Mouse (Mus musculus) heart, postnatal 0 days (tissue): ENCODE measurements around the gene Spsb1. TPM values are rescaled to one million over a fixed set of nuclear protein-coding genes. Genes with fewer than 3 reads are reported as not detected.
A peak's percentile ranks its signal among the peaks of the same experiment; 100 is the strongest.

Experiments used
- ATAC-seq: fragments of 200-750 bp; cut with Nextera tagmentation; 2 replicates; pipeline ENCODE4 v1.8.0; 2017; ENCODE audit warnings: low read depth, moderate number of reproducible peaks, moderate library complexity; ENCODE audit not compliant: insufficient read depth
- DNase-seq: peaks from one replicate; pipeline ENCODE4 v3.0.0-alpha.2; 2016; ENCODE audit warnings: low spot score
- H3K27ac ChIP-seq: fragments of 300-500 bp; sonication (generic); 2 replicates; pipeline ENCODE4 v1.5.1; 2014; ENCODE audit warnings: low read depth, mild to moderate bottlenecking
- H3K27me3 ChIP-seq: fragments of 300-500 bp; sonication (generic); 2 replicates; pipeline ENCODE4 v1.6.1; 2014; ENCODE audit warnings: low read length, mixed read lengths; ENCODE audit not compliant: control insufficient read depth, insufficient read depth
- H3K36me3 ChIP-seq: fragments of 300-500 bp; sonication (generic); replicated peaks from 2 replicates; pipeline ENCODE4 v1.6.1; 2014; ENCODE audit warnings: low read length, mixed read lengths; ENCODE audit not compliant: control insufficient read depth, insufficient read depth
- H3K4me1 ChIP-seq: fragments of 300-500 bp; sonication (generic); 2 replicates; pipeline ENCODE4 v1.6.1; 2014; ENCODE audit warnings: antibody characterized with exemption; ENCODE audit not compliant: control insufficient read depth, insufficient read depth
- H3K4me2 ChIP-seq: fragments of 300-500 bp; sonication (generic); 2 replicates; pipeline ENCODE4 v1.6.1; 2014; ENCODE audit warnings: low read depth, mild to moderate bottlenecking, low read length, moderate library complexity
- H3K4me3 ChIP-seq: fragments of 300-500 bp; sonication (generic); 2 replicates; pipeline ENCODE4 v1.5.1; 2014; ENCODE audit warnings: low read depth, low read length
- H3K9ac ChIP-seq: fragments of 300-500 bp; sonication (generic); replicated peaks from 2 replicates; pipeline ENCODE4 v1.6.1; 2014; ENCODE audit warnings: low read depth, low read length, mixed read lengths
- H3K9me3 ChIP-seq: fragments of 300-500 bp; sonication (generic); replicated peaks from 2 replicates; pipeline ENCODE4 v1.6.1; 2016; ENCODE audit warnings: low read length; ENCODE audit not compliant: control insufficient read depth
- CTCF ChIP-seq: IDR thresholded peaks from 2 replicates; pipeline ENCODE4 v1.5.1; 2016; ENCODE audit warnings: antibody characterized with exemption, control low read depth, low read depth
- EP300 ChIP-seq: IDR thresholded peaks from 2 replicates; pipeline ENCODE4 v1.6.1; 2016; ENCODE audit warnings: antibody characterized with exemption, low read depth
- WGBS: fragments of 180-500 bp; shearing (Covaris S2); extraction: QIAGEN DNeasy Blood & Tissue Kit; methylation state at CpG from one replicate; pipeline ENCODE4 v1.1.7; 2014; 5-methylcytosine and 5-hydroxymethylcytosine counted together
- polyA plus RNA-seq: library from polyadenylated mRNA; unstranded; fragments of >200 nt; fragmentation: Nextera tagmentation; extraction: Ambion mirVana; gene quantifications from 2 replicates; pipeline ENCODE4 v1.2.1, GENCODE M21; 2015
- total RNA-seq: library from RNA; depleted of rRNA; stranded (reverse); fragments of >200 nt; gene quantifications from 2 replicates; pipeline ENCODE4 v1.2.3, GENCODE M21; 2014; ENCODE audit warnings: low replicate concordance

Gene Spsb1
- total and polyA plus RNA-seq, 2 experiments from 2014 or later, result 13.2 to 15.2 TPM

GRCm38 (mm10) chr4:149922121-149922718, 32.6 kb downstream of the Spsb1 start:
- peak; percentile 64 for DNase-seq
- 24% methylated on average over 14 of the region's 14 CpGs for WGBS
- Histone ChIP-seq H3K36me3 (no peaks in the 10 kb centered on the region), H3K27me3 (no peaks in the 10 kb centered on the region), H3K4me1 (peaks cover 15% of the 10 kb centered on the region), H3K4me3 (no peak overlapping the region), H3K9ac (no peak overlapping the region), H3K4me2 (no peak overlapping the region), H3K27ac (peak overlapping the region; percentile 70), H3K9me3 (0 out of 2 replicates have a peak, but pooled peaks cover 6% of the 10 kb centered on the region)
- TF ChIP-seq CTCF, result no peak
- no peak for TF ChIP-seq EP300
- ATAC-seq, result peak; percentile 77

GRCm38 (mm10) chr4:149920886-149921285, 34.0 kb downstream of the Spsb1 start:
- WGBS, result 43% methylated on average over 12 of the region's 12 CpGs
- Histone ChIP-seq H3K27ac (no peak overlapping the region), H3K4me2 (no peak overlapping the region)

DNA sequence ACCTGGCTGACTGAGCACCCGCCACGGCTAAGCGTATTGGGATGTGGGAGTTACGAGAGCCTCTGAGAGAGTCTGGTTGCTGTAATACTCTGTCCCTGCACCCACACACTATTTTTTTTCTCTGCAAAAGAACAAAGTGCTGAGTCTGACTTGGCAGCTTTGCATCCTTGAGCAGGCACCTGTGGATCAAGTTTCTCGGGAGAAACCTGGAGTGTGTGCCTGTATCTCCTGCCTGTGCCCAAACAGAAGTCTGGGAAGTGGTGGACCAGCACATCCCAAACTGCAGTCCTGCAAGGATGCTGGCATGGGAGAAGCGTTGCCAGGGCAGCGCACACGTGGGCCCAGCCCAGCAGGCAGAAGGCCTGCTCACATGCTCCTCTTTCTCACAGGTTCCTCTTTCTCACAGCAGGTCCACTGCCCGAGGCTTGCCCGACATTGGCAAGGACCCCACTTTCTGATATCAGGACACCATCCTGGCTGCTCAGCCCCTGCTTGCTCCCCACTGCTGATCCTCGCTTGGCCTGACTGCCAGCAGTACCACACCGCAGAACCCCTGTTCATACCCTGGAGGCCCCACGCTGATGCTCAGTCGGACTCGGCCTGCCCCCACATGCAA, 36.3 kb downstream of the Spsb1 start:
- Histone ChIP-seq H3K36me3 (no peaks in the 10 kb centered on the region), H3K27ac (no peak overlapping the region), H3K4me3 (no peak overlapping the region), H3K4me1 (peaks cover 24% of the 10 kb centered on the region), H3K9me3 (no peaks in the 10 kb centered on the region), H3K9ac (no peak overlapping the region), H3K4me2 (no peak overlapping the region), H3K27me3 (no peaks in the 10 kb centered on the region)
- DNase-seq (no peak), ATAC-seq (no peak)
- TF ChIP-seq CTCF (no peak), EP300 (no peak)
- 87% methylated on average over 15 of the region's 15 CpGs for WGBS

More at GRCm38 (mm10) chr4:149920886-149921285, 34.0 kb downstream of the Spsb1 start:
- DNase-seq (no peak), ATAC-seq (no peak)
- 0 out of 2 replicates have a peak, but pooled peaks cover 5% of the 10 kb centered on the region for H3K9me3 ChIP-seq
- H3K4me3 ChIP-seq, result no peak overlapping the region
- H3K36me3 ChIP-seq, result no peaks in the 10 kb centered on the region
- peaks cover 24% of the 10 kb centered on the region for H3K4me1 ChIP-seq
- H3K27me3 ChIP-seq, result no peaks in the 10 kb centered on the region
- no peak overlapping the region for H3K9ac ChIP-seq
- TF ChIP-seq CTCF (no peak), EP300 (no peak)

DNA sequence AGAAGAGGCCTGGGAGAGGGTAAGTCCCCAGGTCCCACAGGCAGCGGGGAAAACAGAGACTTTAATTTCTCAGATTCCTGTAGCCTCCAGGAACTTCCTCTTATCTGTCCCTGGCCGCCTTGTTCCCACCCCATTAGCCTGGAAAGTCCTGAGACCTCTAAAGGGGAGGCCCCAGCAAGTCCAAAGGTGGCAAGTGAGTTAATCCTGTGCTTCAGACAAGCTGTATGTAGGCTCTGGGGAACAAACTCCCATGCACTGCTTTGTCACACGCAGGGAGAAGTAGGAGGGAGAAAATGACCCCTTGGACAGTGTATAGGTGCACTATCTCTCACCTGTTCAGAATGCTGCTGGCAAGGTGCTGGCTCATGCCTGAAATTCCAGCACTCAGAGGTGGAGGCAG, 38.0 kb downstream of the Spsb1 start:
- Histone ChIP-seq H3K4me2 (no peak overlapping the region), H3K4me1 (peaks cover 16% of the 10 kb centered on the region), H3K9me3 (no peaks in the 10 kb centered on the region), H3K9ac (no peak overlapping the region), H3K27ac (no peak overlapping the region; the same call in 1 of the 2 replicates), H3K27me3 (no peaks in the 10 kb centered on the region), H3K36me3 (no peaks in the 10 kb centered on the region), H3K4me3 (no peak overlapping the region)
- DNase-seq, result no peak
- ATAC-seq, result no peak
- no peak for TF ChIP-seq EP300
- no peak for TF ChIP-seq CTCF
- WGBS, result 23% methylated on average over 3 of the region's 3 CpGs

DNA sequence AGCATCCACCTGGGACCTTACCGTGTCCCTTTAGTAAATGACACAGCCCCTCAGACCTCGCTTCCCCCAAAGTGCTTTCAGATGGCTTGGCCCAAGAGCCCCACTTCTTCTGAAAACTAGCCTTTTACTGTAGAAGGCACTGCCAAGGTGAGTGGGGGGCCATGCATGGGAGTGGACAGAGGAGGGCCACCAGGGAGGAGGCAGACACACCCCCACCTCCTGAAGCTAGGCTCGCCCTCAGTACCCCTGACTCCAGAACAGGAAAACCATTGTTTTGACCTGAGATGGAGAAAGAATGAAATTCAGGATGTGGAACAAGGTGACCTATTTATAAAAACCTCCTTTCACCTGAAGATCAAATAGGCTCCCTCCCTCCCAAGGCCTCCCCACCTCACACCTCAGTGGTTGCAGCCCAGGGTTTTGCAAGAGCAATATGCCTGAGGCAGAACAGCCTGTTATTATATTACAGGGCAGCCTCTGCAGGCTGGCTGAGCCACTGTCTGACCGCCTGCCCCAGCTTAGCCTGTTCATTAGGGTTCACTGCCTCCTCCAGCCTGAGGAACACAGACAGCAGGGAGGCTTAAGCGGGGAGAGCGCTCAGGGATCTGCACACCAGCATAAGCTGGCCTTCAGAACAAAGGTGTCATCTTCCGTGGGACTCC, 41.0 kb downstream of the Spsb1 start:
- no peak overlapping the region for H3K27ac ChIP-seq
- H3K9me3 ChIP-seq, result no peaks in the 10 kb centered on the region
- WGBS, result 86% methylated on average over 7 of the region's 7 CpGs
- DNase-seq, result no peak
- H3K27me3 ChIP-seq, result no peaks in the 10 kb centered on the region
- TF ChIP-seq CTCF (no peak), EP300 (no peak)
- H3K4me2 ChIP-seq, result no peak overlapping the region
- no peak overlapping the region for H3K9ac ChIP-seq
- peaks cover 8% of the 10 kb centered on the region; the same call in 1 of the 2 replicates for H3K4me1 ChIP-seq
- ATAC-seq, result no peak
- no peak overlapping the region for H3K4me3 ChIP-seq
- H3K36me3 ChIP-seq, result no peaks in the 10 kb centered on the region
